Mouse (Mus musculus): ENCODE measurements around the gene Lmtk3.

DNA sequence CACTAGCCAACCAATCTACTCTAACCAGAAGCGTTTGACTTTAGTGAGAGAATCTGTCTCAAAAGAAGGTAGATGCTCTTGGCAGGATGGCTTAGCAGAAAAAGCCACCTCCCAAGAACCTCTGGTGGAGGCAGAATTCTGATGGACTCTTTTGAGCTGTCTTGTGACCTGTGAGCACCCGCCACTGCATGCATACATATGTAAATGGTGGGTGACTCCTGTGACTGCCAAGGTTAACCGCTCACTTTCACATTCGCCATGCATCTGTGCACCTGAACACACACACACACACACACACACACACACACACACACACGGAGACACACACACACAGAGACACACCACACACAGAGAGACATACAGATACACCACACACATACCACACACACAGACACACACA lies 36.1 kb upstream of the Lmtk3 start:
- no peak for TF ChIP-seq CTCF (IDR thresholded peaks at IDR 0.05; ENCODE audit: low read depth)
- no peak for TF ChIP-seq EP300 (optimal IDR thresholded peaks at IDR 0.05)

All from stomach, postnatal 0 days (tissue).